Mouse (Mus musculus): ENCODE results near the gene Teddm1a. TPM values are rescaled to one million over a fixed set of nuclear protein-coding genes. Genes with fewer than 3 reads are reported as not detected.
"Not testable (repeated sequence)": the region's sequence is repeated elsewhere in the genome, so short reads cannot be mapped to it uniquely, and the experiment has no call there.

Teddm1a gene
- polyA plus RNA-seq (2014; fragmentation: Nextera tagmentation; extraction: Ambion mirVana), result not detected in 2 replicates

- 58% methylated on average over 4 of the region's 4 CpGs for WGBS
- ATAC-seq (ENCODE audit: insufficient read depth, low FRiP score, low TSS enrichment), result no peak
- no peak within 1 kb of the TSS for H3K9ac ChIP-seq (ENCODE audit: low read length)
Observed at GRCm38 (mm10) chr1:153891442-153891841, at the start of gene Teddm1a. Gene Teddm1a (plus strand): TSS chr1:153891742.

GRCm38 (mm10) chr1:153842121-153842740, 49.3 kb upstream of the Teddm1a start:
- Histone ChIP-seq H3K36me3 (ENCODE audit: control insufficient read depth, insufficient read depth, low read length) (no peaks in the 10 kb centered on the region), H3K4me2 (ENCODE audit: low read depth) (no peak overlapping the region), H3K27me3 (ENCODE audit: control insufficient read depth, insufficient read depth, low read length) (no peaks in the 10 kb centered on the region), H3K4me1 (ENCODE audit: control insufficient read depth, insufficient read depth, low read length) (no peaks in the 10 kb centered on the region), H3K9ac (ENCODE audit: low read length) (no peak overlapping the region), H3K27ac (ENCODE audit: low read depth, low read length) (no peak overlapping the region), H3K4me3 (ENCODE audit: low read depth, low read length) (no peak overlapping the region), H3K9me3 (ENCODE audit: control insufficient read depth, low read length) (no peaks in the 10 kb centered on the region)
- no peak for DNase-seq (ENCODE audit: low spot score)
- WGBS, result 93% methylated on average over 11 of the region's 11 CpGs
- ATAC-seq (ENCODE audit: insufficient read depth, low FRiP score, low TSS enrichment), result no peak

More at GRCm38 (mm10) chr1:153891442-153891841, at the start of gene Teddm1a:
- Histone ChIP-seq H3K9me3 (ENCODE audit: control insufficient read depth, low read length) (no peaks in the 10 kb centered on the region), H3K36me3 (ENCODE audit: control insufficient read depth, insufficient read depth, low read length) (no peaks in the 10 kb centered on the region), H3K4me2 (ENCODE audit: low read depth) (no peak within 1 kb of the TSS), H3K4me1 (ENCODE audit: control insufficient read depth, insufficient read depth, low read length) (no peaks in the 10 kb centered on the region), H3K4me3 (ENCODE audit: low read depth, low read length) (no peak within 1 kb of the TSS), H3K27me3 (ENCODE audit: control insufficient read depth, insufficient read depth, low read length) (no peaks in the 10 kb centered on the region), H3K27ac (ENCODE audit: low read depth, low read length) (no peak within 1 kb of the TSS)
- no peak for DNase-seq (ENCODE audit: low spot score)

- Histone ChIP-seq H3K27me3 (ENCODE audit: control insufficient read depth, insufficient read depth, low read length) (no peaks in the 10 kb centered on the region), H3K4me2 (ENCODE audit: low read depth) (no peak within 1 kb of the TSS), H3K36me3 (ENCODE audit: control insufficient read depth, insufficient read depth, low read length) (no peaks in the 10 kb centered on the region), H3K27ac (ENCODE audit: low read depth, low read length) (no peak within 1 kb of the TSS), H3K4me1 (ENCODE audit: control insufficient read depth, insufficient read depth, low read length) (no peaks in the 10 kb centered on the region), H3K4me3 (ENCODE audit: low read depth, low read length) (no peak within 1 kb of the TSS), H3K9ac (ENCODE audit: low read length) (no peak within 1 kb of the TSS), H3K9me3 (ENCODE audit: control insufficient read depth, low read length) (no peaks in the 10 kb centered on the region)
- 94% methylated on average over 8 of the region's 8 CpGs for WGBS
- DNase-seq (ENCODE audit: low spot score) (no peak), ATAC-seq (ENCODE audit: insufficient read depth, low FRiP score, low TSS enrichment) (no peak)
Observed at GRCm38 (mm10) chr1:153844042-153844441, 47.5 kb upstream of the Teddm1a start, which contains the start of gene Rgsl1. Gene Rgsl1 (minus strand): TSS chr1:153844142.

GRCm38 (mm10) chr1:153846420-153846819, 45.1 kb upstream of the Teddm1a start:
- DNase-seq (ENCODE audit: low spot score), result no peak
- no peak overlapping the region for H3K4me2 ChIP-seq (ENCODE audit: low read depth)
- 89% methylated on average over 7 of the region's 7 CpGs for WGBS
- no peaks in the 10 kb centered on the region for H3K4me1 ChIP-seq (ENCODE audit: control insufficient read depth, insufficient read depth, low read length)
- no peaks in the 10 kb centered on the region for H3K27me3 ChIP-seq (ENCODE audit: control insufficient read depth, insufficient read depth, low read length)
- no peak overlapping the region for H3K4me3 ChIP-seq (ENCODE audit: low read depth, low read length)
- no peak for ATAC-seq (ENCODE audit: insufficient read depth, low FRiP score, low TSS enrichment)
- no peak overlapping the region for H3K27ac ChIP-seq (ENCODE audit: low read depth, low read length)
- H3K36me3 ChIP-seq (ENCODE audit: control insufficient read depth, insufficient read depth, low read length), result no peaks in the 10 kb centered on the region
- no peak overlapping the region for H3K9ac ChIP-seq (ENCODE audit: low read length)
- H3K9me3 ChIP-seq (ENCODE audit: control insufficient read depth, low read length), result no peaks in the 10 kb centered on the region

- Histone ChIP-seq H3K9ac (ENCODE audit: low read length) (no peak overlapping the region), H3K27me3 (ENCODE audit: control insufficient read depth, insufficient read depth, low read length) (no peaks in the 10 kb centered on the region), H3K36me3 (ENCODE audit: control insufficient read depth, insufficient read depth, low read length) (no peaks in the 10 kb centered on the region), H3K4me2 (ENCODE audit: low read depth) (no peak overlapping the region), H3K4me3 (ENCODE audit: low read depth, low read length) (no peak overlapping the region), H3K27ac (ENCODE audit: low read depth, low read length) (no peak overlapping the region), H3K4me1 (ENCODE audit: control insufficient read depth, insufficient read depth, low read length) (no peaks in the 10 kb centered on the region), H3K9me3 (ENCODE audit: control insufficient read depth, low read length) (no peaks in the 10 kb centered on the region)
- ATAC-seq (ENCODE audit: insufficient read depth, low FRiP score, low TSS enrichment), result no peak
- DNase-seq (ENCODE audit: low spot score), result peak; percentile 31
- WGBS, result 32% methylated on average over 6 of the region's 6 CpGs
Observed at GRCm38 (mm10) chr1:153846867-153847266, 44.7 kb upstream of the Teddm1a start.

- not testable (repeated sequence) for H3K27me3 ChIP-seq (ENCODE audit: control insufficient read depth, insufficient read depth, low read length); H3K4me1 ChIP-seq (ENCODE audit: control insufficient read depth, insufficient read depth, low read length); ATAC-seq (ENCODE audit: insufficient read depth, low FRiP score, low TSS enrichment); H3K9ac ChIP-seq (ENCODE audit: low read length); H3K9me3 ChIP-seq (ENCODE audit: control insufficient read depth, low read length); H3K4me3 ChIP-seq (ENCODE audit: low read depth, low read length); H3K27ac ChIP-seq (ENCODE audit: low read depth, low read length); DNase-seq (ENCODE audit: low spot score); H3K36me3 ChIP-seq (ENCODE audit: control insufficient read depth, insufficient read depth, low read length); H3K4me2 ChIP-seq (ENCODE audit: low read depth)
- 81% methylated on average over 7 of the region's 7 CpGs for WGBS
Observed at GRCm38 (mm10) chr1:153852696-153853095, 38.8 kb upstream of the Teddm1a start.

- H3K4me2 ChIP-seq (ENCODE audit: low read depth), result no peak overlapping the region
- H3K4me1 ChIP-seq (ENCODE audit: control insufficient read depth, insufficient read depth, low read length), result no peaks in the 10 kb centered on the region
- no peaks in the 10 kb centered on the region for H3K9me3 ChIP-seq (ENCODE audit: control insufficient read depth, low read length)
- H3K27me3 ChIP-seq (ENCODE audit: control insufficient read depth, insufficient read depth, low read length), result no peaks in the 10 kb centered on the region
- DNase-seq (ENCODE audit: low spot score), result no peak
- H3K9ac ChIP-seq (ENCODE audit: low read length), result no peak overlapping the region
- ATAC-seq (ENCODE audit: insufficient read depth, low FRiP score, low TSS enrichment), result no peak
- H3K36me3 ChIP-seq (ENCODE audit: control insufficient read depth, insufficient read depth, low read length), result no peaks in the 10 kb centered on the region
- H3K27ac ChIP-seq (ENCODE audit: low read depth, low read length), result no peak overlapping the region
- 84% methylated on average over 8 of the region's 8 CpGs for WGBS
- no peak overlapping the region for H3K4me3 ChIP-seq (ENCODE audit: low read depth, low read length)
Observed at GRCm38 (mm10) chr1:153855946-153856345, 35.6 kb upstream of the Teddm1a start.

- no peak for DNase-seq (ENCODE audit: low spot score)
- Histone ChIP-seq H3K36me3 (ENCODE audit: control insufficient read depth, insufficient read depth, low read length) (no peaks in the 10 kb centered on the region), H3K4me3 (ENCODE audit: low read depth, low read length) (no peak within 1 kb of the TSS), H3K4me2 (ENCODE audit: low read depth) (no peak within 1 kb of the TSS), H3K9me3 (ENCODE audit: control insufficient read depth, low read length) (no peaks in the 10 kb centered on the region), H3K27ac (ENCODE audit: low read depth, low read length) (no peak within 1 kb of the TSS), H3K4me1 (ENCODE audit: control insufficient read depth, insufficient read depth, low read length) (no peaks in the 10 kb centered on the region), H3K27me3 (ENCODE audit: control insufficient read depth, insufficient read depth, low read length) (no peaks in the 10 kb centered on the region), H3K9ac (ENCODE audit: low read length) (no peak within 1 kb of the TSS)
- WGBS, result 87% methylated on average over 6 of the region's 6 CpGs
- ATAC-seq (ENCODE audit: insufficient read depth, low FRiP score, low TSS enrichment), result no peak
Observed at GRCm38 (mm10) chr1:153874045-153874444, 17.5 kb upstream of the Teddm1a start, which contains the start of gene Teddm1b. Gene Teddm1b (plus strand): TSS chr1:153874345.

- not testable (repeated sequence) for DNase-seq (ENCODE audit: low spot score); ATAC-seq (ENCODE audit: insufficient read depth, low FRiP score, low TSS enrichment); H3K4me3 ChIP-seq (ENCODE audit: low read depth, low read length); H3K27ac ChIP-seq (ENCODE audit: low read depth, low read length); H3K36me3 ChIP-seq (ENCODE audit: control insufficient read depth, insufficient read depth, low read length); H3K4me2 ChIP-seq (ENCODE audit: low read depth); H3K4me1 ChIP-seq (ENCODE audit: control insufficient read depth, insufficient read depth, low read length); H3K9me3 ChIP-seq (ENCODE audit: control insufficient read depth, low read length); H3K9ac ChIP-seq (ENCODE audit: low read length); H3K27me3 ChIP-seq (ENCODE audit: control insufficient read depth, insufficient read depth, low read length)
- 93% methylated on average over 17 of the region's 17 CpGs for WGBS
Observed at GRCm38 (mm10) chr1:153880391-153880790, 11.2 kb upstream of the Teddm1a start.

Data from neural tube, embryonic 11.5 days (tissue).